Mouse (Mus musculus) embryo, embryonic 10.5 days (tissue): ENCODE results near the gene Ppa2.
A peak's percentile ranks its signal among the peaks of the same experiment; 100 is the strongest.

Experiments used
- DNase-seq: peaks from one replicate; pipeline ENCODE4 v3.0.0-alpha.2; 2015; ENCODE audit warnings: low spot score

The Ppa2 gene

GRCm38 (mm10) chr3:133331184-133331866 is 21.4 kb downstream of the Ppa2 start:
- no peak for DNase-seq

GRCm38 (mm10) chr3:133332280-133332679 is 22.4 kb downstream of the Ppa2 start:
- no peak for DNase-seq

GRCm38 (mm10) chr3:133333267-133334170 is 23.6 kb downstream of the Ppa2 start:
- no peak for DNase-seq

- DNase-seq = no peak
These were observed 24.8 kb downstream of the Ppa2 start for GRCm38 (mm10) chr3:133334691-133335090.

GRCm38 (mm10) chr3:133335166-133335565 is 25.3 kb downstream of the Ppa2 start:
- no peak for DNase-seq

- peak; percentile 36 for DNase-seq
These were observed 26.5 kb downstream of the Ppa2 start for GRCm38 (mm10) chr3:133336400-133336799.

- no peak for DNase-seq
These were observed 29.0 kb downstream of the Ppa2 start for GRCm38 (mm10) chr3:133338851-133339356.

GRCm38 (mm10) chr3:133339411-133339823 is 29.5 kb downstream of the Ppa2 start:
- DNase-seq = no peak

GRCm38 (mm10) chr3:133341106-133341505 is 31.2 kb downstream of the Ppa2 start:
- no peak for DNase-seq

GRCm38 (mm10) chr3:133347535-133347934 is 37.6 kb downstream of the Ppa2 start:
- DNase-seq = no peak

- DNase-seq = no peak
These were observed 38.9 kb downstream of the Ppa2 start for GRCm38 (mm10) chr3:133348847-133349246.

- DNase-seq = no peak
These were observed 47.6 kb downstream of the Ppa2 start for GRCm38 (mm10) chr3:133357426-133357974.

GRCm38 (mm10) chr3:133357977-133358376 is 48.1 kb downstream of the Ppa2 start:
- DNase-seq = no peak

GRCm38 (mm10) chr3:133361406-133361805 is 51.5 kb downstream of the Ppa2 start:
- DNase-seq = no peak

GRCm38 (mm10) chr3:133364138-133364537 is 54.2 kb downstream of the Ppa2 start:
- no peak for DNase-seq

- no peak for DNase-seq
These were observed 56.2 kb downstream of the Ppa2 start for GRCm38 (mm10) chr3:133366096-133366495.

- no peak for DNase-seq
These were observed 68.3 kb downstream of the Ppa2 start for GRCm38 (mm10) chr3:133378174-133378573.

- no peak for DNase-seq
These were observed 70.1 kb downstream of the Ppa2 start for GRCm38 (mm10) chr3:133379997-133380396.

GRCm38 (mm10) chr3:133381519-133381918 is 71.6 kb downstream of the Ppa2 start:
- DNase-seq = no peak

- DNase-seq = peak; percentile 43
These were observed 72.2 kb downstream of the Ppa2 start for GRCm38 (mm10) chr3:133382147-133382546.

- peak; percentile 55 for DNase-seq
These were observed 74.3 kb downstream of the Ppa2 start for GRCm38 (mm10) chr3:133384164-133384708.

- no peak for DNase-seq
These were observed 77.4 kb downstream of the Ppa2 start for GRCm38 (mm10) chr3:133387283-133387682.
